Mouse (Mus musculus): ENCODE data around the gene Cdc42ep5. TPM values are rescaled to one million over a fixed set of nuclear protein-coding genes. Genes with fewer than 3 reads are reported as not detected.

The Cdc42ep5 gene
- polyA plus RNA-seq, 1 experiment: 4.8 TPM

GRCm38 (mm10) chr7:4138671-4139070 lies 26.0 kb downstream of the Cdc42ep5 start:
- no peak overlapping the region for H3K4me3 ChIP-seq (ENCODE audit: insufficient read depth, low read length)
- H3K4me1 ChIP-seq (ENCODE audit: control insufficient read depth, insufficient read depth, low read length): peaks cover 2% of the 10 kb centered on the region; the same call in 1 of the 2 replicates
- H3K27ac ChIP-seq (ENCODE audit: insufficient read depth, low read length): no peak overlapping the region
- TF ChIP-seq POLR2A (IDR thresholded peaks at IDR 0.05; ENCODE audit: extremely low read depth, insufficient read depth, low read length) (no peak), CTCF (IDR thresholded peaks at IDR 0.05; ENCODE audit: extremely low read depth, insufficient read depth, low read length) (no peak)

GRCm38 (mm10) chr7:4138181-4138580 lies 26.5 kb downstream of the Cdc42ep5 start:
- no peak overlapping the region; the same call in 1 of the 2 replicates for H3K4me3 ChIP-seq (ENCODE audit: insufficient read depth, low read length)
- no peak overlapping the region for H3K27ac ChIP-seq (ENCODE audit: insufficient read depth, low read length)
- peaks cover 2% of the 10 kb centered on the region; the same call in 1 of the 2 replicates for H3K4me1 ChIP-seq (ENCODE audit: control insufficient read depth, insufficient read depth, low read length)
- no peak for TF ChIP-seq CTCF (IDR thresholded peaks at IDR 0.05; ENCODE audit: extremely low read depth, insufficient read depth, low read length)
- no peak for TF ChIP-seq POLR2A (IDR thresholded peaks at IDR 0.05; ENCODE audit: extremely low read depth, insufficient read depth, low read length)

GRCm38 (mm10) chr7:4137746-4138145 lies 26.9 kb downstream of the Cdc42ep5 start:
- H3K4me1 ChIP-seq (ENCODE audit: control insufficient read depth, insufficient read depth, low read length): peaks cover 2% of the 10 kb centered on the region; the same call in 1 of the 2 replicates
- H3K4me3 ChIP-seq (ENCODE audit: insufficient read depth, low read length): peak overlapping the region; percentile 85
- TF ChIP-seq CTCF (IDR thresholded peaks at IDR 0.05; ENCODE audit: extremely low read depth, insufficient read depth, low read length) (no peak), POLR2A (IDR thresholded peaks at IDR 0.05; ENCODE audit: extremely low read depth, insufficient read depth, low read length) (no peak)
- peak overlapping the region; percentile 69 for H3K27ac ChIP-seq (ENCODE audit: insufficient read depth, low read length)

DNA sequence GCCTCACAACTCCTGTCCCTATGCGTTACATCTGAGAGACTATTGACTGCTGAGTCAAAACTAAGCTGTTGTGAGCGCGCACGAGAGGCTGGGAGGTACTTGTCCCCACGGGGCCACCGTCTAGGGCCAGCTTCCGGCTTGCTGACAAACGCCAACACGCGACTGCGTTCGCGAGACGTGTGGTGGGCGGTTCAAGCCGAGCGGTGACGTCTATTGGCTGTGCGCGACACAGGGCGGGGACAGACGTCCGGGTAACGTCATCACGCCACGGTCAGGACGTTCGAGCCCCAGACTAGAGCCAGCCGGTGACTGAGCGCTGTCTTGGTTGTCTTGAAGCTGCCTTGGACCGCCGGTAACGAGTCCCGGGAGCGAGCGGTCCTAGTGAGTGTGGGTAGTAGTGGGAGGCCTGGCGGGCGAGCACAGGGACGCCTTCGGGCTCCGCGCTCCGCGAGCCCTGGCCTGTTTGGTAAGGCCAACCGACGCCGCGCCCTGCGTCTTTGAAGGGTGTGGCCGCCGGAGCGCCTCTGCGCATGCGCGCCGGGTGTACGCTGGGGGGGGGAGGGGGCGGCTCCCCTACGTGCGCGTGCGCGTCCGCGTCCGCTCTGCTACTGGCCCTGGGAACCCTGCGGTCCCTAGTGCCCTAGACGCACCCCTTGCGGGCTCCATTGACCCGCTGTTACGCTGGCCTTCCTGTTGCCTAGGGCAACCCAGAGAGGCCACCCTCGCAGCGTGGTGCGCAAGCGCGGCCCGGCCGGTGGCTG lies 27.7 kb downstream of the Cdc42ep5 start, which contains the start of gene Leng8:
Gene Leng8, plus strand, starts transcription at position 269 of the 761 bp plus-strand sequence.
- Histone ChIP-seq H3K27ac (ENCODE audit: insufficient read depth, low read length) (peak within 1 kb of the TSS; percentile 96), H3K4me3 (ENCODE audit: insufficient read depth, low read length) (peak within 1 kb of the TSS; percentile 85), H3K4me1 (ENCODE audit: control insufficient read depth, insufficient read depth, low read length) (peaks cover 4% of the 10 kb centered on the region; the same call in 1 of the 2 replicates)
- TF ChIP-seq POLR2A (IDR thresholded peaks at IDR 0.05; ENCODE audit: extremely low read depth, insufficient read depth, low read length) (peak; percentile 79), CTCF (IDR thresholded peaks at IDR 0.05; ENCODE audit: extremely low read depth, insufficient read depth, low read length) (no peak)

GRCm38 (mm10) chr7:4136404-4136770 lies 28.3 kb downstream of the Cdc42ep5 start:
- no peak; the same call in 1 of the 2 replicates for TF ChIP-seq POLR2A (IDR thresholded peaks at IDR 0.05; ENCODE audit: extremely low read depth, insufficient read depth, low read length)
- no peak for TF ChIP-seq CTCF (IDR thresholded peaks at IDR 0.05; ENCODE audit: extremely low read depth, insufficient read depth, low read length)
- Histone ChIP-seq H3K27ac (ENCODE audit: insufficient read depth, low read length) (peak overlapping the region; percentile 65), H3K4me1 (ENCODE audit: control insufficient read depth, insufficient read depth, low read length) (peaks cover 4% of the 10 kb centered on the region; the same call in 1 of the 2 replicates), H3K4me3 (ENCODE audit: insufficient read depth, low read length) (peak overlapping the region; percentile 85)

DNA sequence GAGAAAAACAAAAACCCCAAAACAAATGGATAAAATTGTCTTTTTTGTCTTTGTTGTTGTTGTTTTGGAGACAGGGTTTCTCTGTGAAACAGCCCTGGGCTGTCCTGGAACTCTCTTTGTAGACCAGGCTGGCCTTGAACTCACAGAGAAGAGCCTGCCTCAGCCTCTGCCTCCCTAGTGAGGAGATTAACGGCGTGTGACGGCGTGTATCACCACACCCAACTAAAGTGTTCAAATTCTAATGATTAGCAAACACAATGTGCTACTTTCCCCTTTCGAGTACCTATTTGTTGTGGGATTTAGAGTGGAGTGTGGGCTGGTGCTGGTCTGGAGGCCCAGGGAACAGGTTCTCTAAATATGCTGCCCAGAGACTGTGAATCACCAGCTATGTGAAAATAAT lies 29.7 kb downstream of the Cdc42ep5 start:
- TF ChIP-seq CTCF (IDR thresholded peaks at IDR 0.05; ENCODE audit: extremely low read depth, insufficient read depth, low read length) (no peak), POLR2A (IDR thresholded peaks at IDR 0.05; ENCODE audit: extremely low read depth, insufficient read depth, low read length) (no peak)
- no peak overlapping the region for H3K27ac ChIP-seq (ENCODE audit: insufficient read depth, low read length)
- H3K4me1 ChIP-seq (ENCODE audit: control insufficient read depth, insufficient read depth, low read length): peaks cover 4% of the 10 kb centered on the region; the same call in 1 of the 2 replicates
- no peak overlapping the region for H3K4me3 ChIP-seq (ENCODE audit: insufficient read depth, low read length)

DNA sequence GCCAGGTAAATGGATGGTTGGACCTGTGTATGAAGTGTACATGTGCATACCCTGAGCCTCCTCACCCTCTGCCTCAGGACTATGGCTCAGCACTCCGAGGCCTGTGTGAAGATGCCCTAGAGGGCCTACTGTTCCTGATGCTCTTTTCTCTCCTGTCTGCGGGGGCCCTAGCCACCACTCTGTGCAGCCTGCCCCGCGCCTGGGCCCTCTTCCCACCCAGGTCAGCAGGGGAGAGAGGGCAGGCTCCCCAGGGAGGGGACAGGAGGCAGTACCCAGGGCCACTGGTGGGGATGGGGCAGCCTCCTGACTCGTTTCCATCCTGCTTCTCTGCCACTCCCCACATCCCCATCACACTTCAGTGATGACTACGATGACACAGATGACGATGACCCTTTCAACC lies 31.7 kb downstream of the Cdc42ep5 start:
- H3K27ac ChIP-seq (ENCODE audit: insufficient read depth, low read length): peak overlapping the region; percentile 74
- H3K4me3 ChIP-seq (ENCODE audit: insufficient read depth, low read length): no peak overlapping the region
- peaks cover 7% of the 10 kb centered on the region for H3K4me1 ChIP-seq (ENCODE audit: control insufficient read depth, insufficient read depth, low read length)
- TF ChIP-seq CTCF (IDR thresholded peaks at IDR 0.05; ENCODE audit: extremely low read depth, insufficient read depth, low read length): no peak
- TF ChIP-seq POLR2A (IDR thresholded peaks at IDR 0.05; ENCODE audit: extremely low read depth, insufficient read depth, low read length): no peak

DNA sequence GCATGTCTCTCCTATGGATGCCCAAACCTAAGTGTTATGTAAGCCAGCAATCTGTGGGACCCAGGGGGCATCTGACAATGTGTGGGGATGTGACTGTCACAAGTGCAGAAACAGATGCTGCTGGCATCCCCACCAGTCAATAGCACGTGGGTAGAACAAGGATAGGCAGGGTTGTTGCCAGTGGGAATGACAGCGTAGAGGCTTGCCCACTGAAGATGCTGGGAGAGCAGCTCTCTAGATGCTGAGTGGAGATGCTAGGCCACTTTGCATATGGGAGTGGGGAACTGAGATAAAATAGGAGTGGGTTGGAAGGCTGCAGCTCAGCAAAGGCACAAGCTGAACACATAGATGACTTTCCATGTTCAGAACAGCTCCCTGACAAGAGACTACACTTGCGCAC lies 32.1 kb downstream of the Cdc42ep5 start:
- peaks cover 7% of the 10 kb centered on the region for H3K4me1 ChIP-seq (ENCODE audit: control insufficient read depth, insufficient read depth, low read length)
- H3K27ac ChIP-seq (ENCODE audit: insufficient read depth, low read length): peak overlapping the region; percentile 74
- TF ChIP-seq CTCF (IDR thresholded peaks at IDR 0.05; ENCODE audit: extremely low read depth, insufficient read depth, low read length) (no peak), POLR2A (IDR thresholded peaks at IDR 0.05; ENCODE audit: extremely low read depth, insufficient read depth, low read length) (peak; percentile 28; the same call in 1 of the 2 replicates)
- no peak overlapping the region for H3K4me3 ChIP-seq (ENCODE audit: insufficient read depth, low read length)

- peak overlapping the region; percentile 74 for H3K27ac ChIP-seq (ENCODE audit: insufficient read depth, low read length)
- H3K4me1 ChIP-seq (ENCODE audit: control insufficient read depth, insufficient read depth, low read length): peaks cover 7% of the 10 kb centered on the region
- no peak for TF ChIP-seq CTCF (IDR thresholded peaks at IDR 0.05; ENCODE audit: extremely low read depth, insufficient read depth, low read length)
- TF ChIP-seq POLR2A (IDR thresholded peaks at IDR 0.05; ENCODE audit: extremely low read depth, insufficient read depth, low read length): no peak
- H3K4me3 ChIP-seq (ENCODE audit: insufficient read depth, low read length): no peak overlapping the region
Measured at GRCm38 (mm10) chr7:4131964-4132363, 32.7 kb downstream of the Cdc42ep5 start.
